Mouse (Mus musculus) kidney, embryonic 15.5 days (tissue): ENCODE measurements around the gene Thoc3. TPM values are rescaled to one million over a fixed set of nuclear protein-coding genes. Genes with fewer than 3 reads are reported as not detected.
A peak's percentile ranks its signal among the peaks of the same experiment; 100 is the strongest.

Experiments used
- ATAC-seq: fragments of 200-750 bp; cut with Nextera tagmentation; replicated peaks from 2 replicates; pipeline ENCODE4 v1.8.0; 2017; ENCODE audit warnings: moderate TSS enrichment; ENCODE audit not compliant: low FRiP score
- H3K27ac ChIP-seq: fragments of 300-500 bp; sonication (generic); 2 replicates; pipeline ENCODE4 v1.5.1; 2015; ENCODE audit warnings: mild to moderate bottlenecking, inconsistent platforms
- H3K27me3 ChIP-seq: fragments of 300-500 bp; sonication (generic); 2 replicates; pipeline ENCODE4 v1.6.1; 2015; ENCODE audit warnings: inconsistent platforms
- H3K36me3 ChIP-seq: fragments of 300-500 bp; sonication (generic); 2 replicates; pipeline ENCODE4 v1.6.1; 2015; ENCODE audit warnings: inconsistent platforms
- H3K4me1 ChIP-seq: fragments of 300-500 bp; sonication (generic); 2 replicates; pipeline ENCODE4 v1.6.1; 2015; ENCODE audit warnings: inconsistent platforms
- H3K4me2 ChIP-seq: fragments of 300-500 bp; sonication (generic); 2 replicates; pipeline ENCODE4 v1.6.1; 2015; ENCODE audit warnings: moderate library complexity, mild to moderate bottlenecking, inconsistent platforms
- H3K4me3 ChIP-seq: fragments of 300-500 bp; sonication (generic); replicated peaks from 2 replicates; pipeline ENCODE4 v1.5.1; 2015; ENCODE audit warnings: mild to moderate bottlenecking, inconsistent platforms
- H3K9ac ChIP-seq: fragments of 300-500 bp; sonication (generic); 2 replicates; pipeline ENCODE4 v1.6.1; 2015; ENCODE audit warnings: mild to moderate bottlenecking, inconsistent platforms
- H3K9me3 ChIP-seq: fragments of 300-500 bp; sonication (generic); replicated peaks from 2 replicates; pipeline ENCODE4 v1.6.1; 2016; ENCODE audit warnings: inconsistent platforms
- WGBS: fragments of 180-500 bp; shearing (Covaris S2); methylation state at CpG from one replicate; pipeline ENCODE4 v1.1.7; 2015; ENCODE audit warnings: mixed read lengths; 5-methylcytosine and 5-hydroxymethylcytosine counted together
- polyA plus RNA-seq: library from polyadenylated mRNA; unstranded; fragments of >200 nt; fragmentation: Nextera tagmentation; extraction: Ambion mirVana; gene quantifications from 2 replicates; pipeline ENCODE4 v1.2.1, GENCODE M21; 2015

Thoc3 gene
- polyA plus RNA-seq, 1 experiment from 2014 or later, result 129 TPM

DNA sequence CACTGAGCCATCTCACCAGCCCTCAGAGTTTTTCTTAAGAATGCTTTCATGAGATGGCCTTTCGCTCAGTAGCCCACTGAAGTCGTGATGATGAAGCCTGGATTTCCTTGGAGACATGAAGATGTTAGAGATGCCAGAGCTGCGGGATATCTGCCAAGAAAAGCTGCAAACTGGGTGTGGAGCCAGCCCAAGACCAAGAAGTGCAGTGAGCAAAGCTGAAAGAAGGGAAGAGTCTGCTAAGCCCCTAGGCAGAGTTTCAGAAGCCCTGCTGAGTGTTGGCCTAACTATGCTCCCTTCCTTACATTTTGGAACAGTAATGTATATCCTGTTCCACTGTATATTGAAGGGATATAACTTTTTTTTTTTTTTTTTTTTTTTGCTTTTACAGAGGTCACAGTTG lies 10.6 kb upstream of the Thoc3 start:
- Histone ChIP-seq H3K4me1 (no peaks in the 10 kb centered on the region), H3K27me3 (no peaks in the 10 kb centered on the region), H3K4me2 (no peak overlapping the region), H3K36me3 (no peaks in the 10 kb centered on the region), H3K9ac (no peak overlapping the region), H3K27ac (no peak overlapping the region), H3K4me3 (no peak overlapping the region), H3K9me3 (no peaks in the 10 kb centered on the region)
- no peak for ATAC-seq
- WGBS, result 66% methylated on average over 3 of the region's 3 CpGs

DNA sequence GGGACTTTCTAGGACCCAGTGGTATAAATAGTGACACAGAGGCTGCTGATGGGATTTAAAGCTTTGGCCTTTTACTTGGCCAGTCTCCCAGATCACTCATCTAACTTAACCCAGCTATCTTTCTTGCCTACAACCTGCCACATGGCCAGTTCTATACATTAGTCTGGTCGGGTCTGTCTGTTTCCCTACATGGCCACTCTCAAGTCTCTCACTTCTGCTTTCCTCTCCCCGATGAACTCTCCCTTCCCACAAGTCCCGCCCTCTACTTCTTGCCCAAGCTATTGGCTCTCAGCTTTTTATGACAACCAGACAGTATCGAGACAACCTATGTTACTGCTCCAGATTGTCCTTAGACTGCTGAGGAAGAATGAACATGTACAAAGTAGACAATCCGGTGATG lies 7.1 kb upstream of the Thoc3 start:
- 65% methylated on average over 5 of the region's 5 CpGs for WGBS
- H3K27me3 ChIP-seq, result no peaks in the 10 kb centered on the region
- ATAC-seq, result no peak
- no peaks in the 10 kb centered on the region for H3K9me3 ChIP-seq
- no peaks in the 10 kb centered on the region for H3K4me1 ChIP-seq
- H3K9ac ChIP-seq, result no peak overlapping the region
- H3K4me3 ChIP-seq, result no peak overlapping the region
- no peak overlapping the region for H3K27ac ChIP-seq
- no peak overlapping the region for H3K4me2 ChIP-seq
- no peaks in the 10 kb centered on the region for H3K36me3 ChIP-seq

DNA sequence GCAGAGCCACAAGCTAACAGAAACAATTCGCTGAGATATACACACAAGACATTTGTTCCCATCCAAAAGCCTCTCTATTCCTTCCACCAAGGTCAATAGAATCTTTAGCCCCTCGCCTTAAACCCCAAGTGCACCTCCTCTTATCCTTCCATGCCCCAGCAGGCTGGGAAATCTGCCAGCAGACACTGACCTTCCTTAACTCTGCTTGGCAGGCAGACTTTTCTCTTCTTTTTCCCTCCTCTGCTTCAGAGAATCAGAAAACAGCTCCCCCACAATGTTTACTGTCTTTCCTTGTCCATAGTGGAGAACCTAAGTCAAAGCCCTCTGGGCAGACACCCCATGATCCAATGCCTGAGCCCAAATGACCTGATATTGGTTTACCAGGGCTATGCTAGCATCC lies 6.3 kb upstream of the Thoc3 start:
- Histone ChIP-seq H3K27me3 (no peaks in the 10 kb centered on the region), H3K36me3 (no peaks in the 10 kb centered on the region), H3K4me1 (no peaks in the 10 kb centered on the region), H3K9me3 (no peaks in the 10 kb centered on the region), H3K4me3 (no peak overlapping the region), H3K9ac (no peak overlapping the region), H3K4me2 (no peak overlapping the region), H3K27ac (no peak overlapping the region)
- ATAC-seq, result no peak
- WGBS, result 67% methylated on average over 2 of the region's 2 CpGs

DNA sequence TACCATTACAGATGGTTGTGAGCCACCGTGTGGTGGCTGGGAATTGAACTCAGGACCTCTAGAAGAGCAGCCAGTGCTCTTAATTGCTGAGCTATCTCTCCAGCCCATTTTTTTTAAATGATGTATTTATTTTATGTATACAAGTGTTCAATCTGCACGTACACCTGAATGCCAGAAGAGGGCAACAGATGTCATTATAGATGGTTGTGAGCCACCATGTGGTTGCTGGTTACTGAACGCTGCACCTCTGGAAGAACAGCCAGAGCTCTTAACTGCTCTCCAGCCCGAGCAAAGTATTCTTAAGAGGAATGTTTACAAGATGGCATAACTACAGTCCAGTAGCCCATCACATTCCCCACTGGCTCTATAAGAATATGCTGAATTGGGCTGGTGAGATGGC lies 3.3 kb upstream of the Thoc3 start:
- Histone ChIP-seq H3K9me3 (no peaks in the 10 kb centered on the region), H3K4me3 (no peak overlapping the region), H3K36me3 (peaks cover 8% of the 10 kb centered on the region), H3K4me1 (peaks cover 7% of the 10 kb centered on the region), H3K27ac (no peak overlapping the region), H3K4me2 (no peak overlapping the region), H3K9ac (no peak overlapping the region), H3K27me3 (no peaks in the 10 kb centered on the region)
- 86% methylated on average over 4 of the region's 4 CpGs for WGBS
- no peak for ATAC-seq

DNA sequence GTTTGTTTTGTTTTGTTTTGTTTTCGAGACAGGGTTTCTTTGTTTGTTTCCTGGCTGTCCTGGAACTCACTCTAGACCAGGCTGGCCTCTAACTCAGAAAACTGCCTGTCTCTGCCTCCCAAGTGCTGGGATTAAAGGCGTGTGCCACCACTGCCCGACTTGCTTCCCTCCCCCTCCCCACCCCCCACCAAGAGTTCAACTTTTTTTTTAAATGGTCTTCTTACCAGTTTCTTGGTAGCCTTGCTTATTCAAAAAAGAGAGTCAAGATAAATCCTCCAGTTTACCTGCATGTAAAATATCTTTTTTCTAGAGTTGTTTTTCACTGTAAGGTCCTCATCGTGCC lies 334 bp upstream of the Thoc3 start:
- Histone ChIP-seq H3K4me2 (peak overlapping the region; percentile 84), H3K36me3 (peaks cover 37% of the 10 kb centered on the region), H3K27me3 (no peaks in the 10 kb centered on the region), H3K9ac (peak overlapping the region; percentile 95; the same call in 1 of the 2 replicates), H3K9me3 (peaks cover 12% of the 10 kb centered on the region; the same call in 1 of the 2 replicates), H3K4me3 (peak overlapping the region; percentile 99), H3K27ac (no peak overlapping the region), H3K4me1 (peaks cover 7% of the 10 kb centered on the region)
- peak; percentile 75 for ATAC-seq
- 12% methylated on average over 4 of the region's 4 CpGs for WGBS

DNA sequence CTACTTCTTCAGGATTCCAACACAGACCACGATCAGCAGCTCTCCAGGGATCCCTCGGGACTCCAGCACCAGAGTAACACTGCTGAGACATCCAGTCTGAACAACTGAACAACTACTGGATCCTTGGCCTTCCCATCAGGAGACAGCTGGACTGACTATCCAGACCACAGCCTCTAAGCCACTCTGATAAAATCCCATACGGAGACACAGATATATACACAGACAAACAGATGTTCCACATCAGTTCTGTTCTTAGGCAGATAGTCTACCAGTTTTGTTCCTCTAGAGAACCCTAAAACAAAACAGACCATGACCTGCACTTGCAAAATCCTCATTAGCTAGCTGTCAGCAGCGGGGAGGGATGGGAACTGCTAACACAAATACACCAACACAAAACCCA lies 9.4 kb downstream of the Thoc3 start:
- no peaks in the 10 kb centered on the region for H3K4me1 ChIP-seq
- H3K27ac ChIP-seq, result no peak overlapping the region
- no peaks in the 10 kb centered on the region for H3K27me3 ChIP-seq
- H3K4me2 ChIP-seq, result no peak overlapping the region
- 70% methylated on average over 4 of the region's 4 CpGs for WGBS
- no peak overlapping the region for H3K9ac ChIP-seq
- no peak overlapping the region for H3K4me3 ChIP-seq
- H3K36me3 ChIP-seq, result peaks cover 87% of the 10 kb centered on the region
- ATAC-seq, result no peak
- peaks cover 5% of the 10 kb centered on the region; the same call in 1 of the 2 replicates for H3K9me3 ChIP-seq

DNA sequence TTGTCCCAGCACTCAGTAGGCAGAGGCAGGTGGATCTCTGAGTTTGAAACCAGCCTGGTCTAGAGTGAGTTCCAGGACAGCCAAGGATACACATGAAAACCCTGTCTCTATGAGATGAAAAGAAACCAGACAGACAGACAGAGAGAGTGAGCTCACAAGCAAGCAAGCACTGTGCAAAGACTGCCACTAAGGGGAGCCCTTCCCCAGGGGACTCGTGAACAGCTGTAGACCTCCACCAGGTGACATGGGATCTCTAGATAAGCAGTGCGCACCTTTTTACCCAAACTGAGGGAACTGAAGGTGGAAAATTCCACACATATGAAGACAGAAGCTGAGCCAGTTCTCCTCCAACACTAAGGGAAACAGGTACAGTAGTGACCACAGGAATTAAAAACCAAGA lies 11.6 kb downstream of the Thoc3 start:
- Histone ChIP-seq H3K27me3 (no peaks in the 10 kb centered on the region), H3K9ac (no peak overlapping the region), H3K4me2 (no peak overlapping the region), H3K9me3 (no peaks in the 10 kb centered on the region), H3K4me1 (no peaks in the 10 kb centered on the region), H3K4me3 (no peak overlapping the region), H3K27ac (no peak overlapping the region), H3K36me3 (peaks cover 78% of the 10 kb centered on the region)
- no peak for ATAC-seq
- 74% methylated on average over 2 of the region's 2 CpGs for WGBS

DNA sequence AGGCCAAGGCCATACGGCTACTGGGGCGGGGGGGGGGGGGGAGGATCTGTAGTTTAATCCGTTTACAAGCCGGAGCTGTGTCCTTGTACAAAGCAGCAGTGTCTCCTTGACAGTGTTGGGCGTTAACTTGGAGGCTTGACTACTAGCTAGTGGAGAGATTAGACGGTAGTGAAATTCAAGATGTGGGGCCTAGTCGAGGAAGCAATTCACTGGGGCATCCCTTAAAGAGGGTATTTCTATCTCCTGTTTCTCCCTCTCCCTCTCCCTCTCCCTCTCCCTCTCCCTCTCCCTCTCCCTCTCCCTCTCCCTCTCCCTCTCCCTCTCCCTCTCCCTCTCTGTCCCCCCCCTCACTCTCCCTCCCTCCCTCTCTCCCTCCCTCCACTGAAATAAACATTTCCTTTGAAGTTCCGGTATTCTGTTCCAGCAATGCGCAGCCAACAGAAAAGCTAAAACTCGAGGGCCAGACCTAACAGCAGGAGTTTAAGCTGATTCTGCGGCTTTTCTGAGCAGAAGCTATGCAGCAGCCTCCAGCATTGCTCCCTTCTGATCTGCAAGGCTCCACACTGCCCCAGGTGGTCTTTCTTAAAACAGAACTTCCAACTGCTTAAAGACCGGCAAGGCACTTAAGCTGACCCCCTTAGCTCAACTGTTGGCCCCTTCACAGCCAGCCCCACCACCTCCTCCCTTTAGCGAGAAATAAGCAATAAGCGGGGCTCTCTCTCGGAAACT lies 21.0 kb downstream of the Thoc3 start:
- peaks cover under 1% of the 10 kb centered on the region; the same call in 1 of the 2 replicates for H3K36me3 ChIP-seq
- no peak overlapping the region; the same call in 1 of the 2 replicates for H3K27ac ChIP-seq
- H3K4me3 ChIP-seq, result peak overlapping the region; percentile 4; the same call in 1 of the 2 replicates
- peak; percentile 63 for ATAC-seq
- H3K4me2 ChIP-seq, result peak overlapping the region; percentile 52
- H3K4me1 ChIP-seq, result peaks cover 15% of the 10 kb centered on the region
- no peak overlapping the region for H3K9ac ChIP-seq
- H3K9me3 ChIP-seq, result no peaks in the 10 kb centered on the region
- 0 out of 2 replicates have a peak, but pooled peaks cover under 1% of the 10 kb centered on the region for H3K27me3 ChIP-seq
- under 1% methylated on average over 15 of the region's 15 CpGs for WGBS

DNA sequence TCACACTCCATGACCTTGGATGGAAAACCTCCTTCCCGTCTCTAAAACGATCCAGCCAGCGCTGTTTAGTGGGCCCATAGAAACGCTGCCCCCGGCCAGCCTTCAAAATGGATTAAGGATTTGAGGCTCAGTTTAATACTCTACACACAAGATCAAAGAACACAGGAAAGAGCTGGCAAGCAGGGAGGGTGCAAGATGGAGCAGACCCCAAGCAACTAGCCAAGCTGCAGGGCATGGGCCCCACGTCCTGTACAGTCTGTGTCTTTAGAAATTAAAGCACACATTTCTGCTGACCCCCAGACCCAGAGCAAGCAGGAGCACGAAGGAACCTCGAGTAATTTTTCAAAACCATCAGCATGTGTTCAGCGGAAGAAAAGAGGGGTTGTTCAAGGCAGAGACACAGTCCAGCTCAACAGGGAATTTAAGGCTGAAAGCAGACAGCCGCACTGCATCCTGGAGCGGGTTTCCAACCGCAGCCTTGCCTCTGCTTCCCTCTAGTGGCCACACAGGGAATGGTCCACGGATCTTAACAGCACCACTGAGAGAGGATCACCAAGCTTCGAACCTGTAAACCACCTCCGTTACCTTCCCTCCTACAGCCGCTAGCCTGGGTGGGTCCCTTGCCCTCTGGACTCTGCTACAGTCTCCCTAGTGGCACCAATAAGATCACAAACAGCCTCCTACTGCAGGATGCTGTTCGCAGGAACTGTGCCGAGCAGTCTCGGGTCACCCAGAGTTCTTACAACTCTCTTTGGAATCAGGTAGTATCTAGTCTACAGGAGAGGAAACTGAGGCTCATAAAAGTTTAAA lies 21.8 kb downstream of the Thoc3 start:
- Histone ChIP-seq H3K4me1 (peaks cover 15% of the 10 kb centered on the region), H3K4me3 (no peak overlapping the region), H3K27me3 (0 out of 2 replicates have a peak, but pooled peaks cover 2% of the 10 kb centered on the region), H3K9ac (no peak overlapping the region), H3K27ac (no peak overlapping the region), H3K36me3 (no peaks in the 10 kb centered on the region), H3K9me3 (no peaks in the 10 kb centered on the region), H3K4me2 (peak overlapping the region; percentile 52)
- ATAC-seq, result peak; percentile 38; the same call in 1 of the 2 replicates
- 29% methylated on average over 19 of the region's 19 CpGs for WGBS

DNA sequence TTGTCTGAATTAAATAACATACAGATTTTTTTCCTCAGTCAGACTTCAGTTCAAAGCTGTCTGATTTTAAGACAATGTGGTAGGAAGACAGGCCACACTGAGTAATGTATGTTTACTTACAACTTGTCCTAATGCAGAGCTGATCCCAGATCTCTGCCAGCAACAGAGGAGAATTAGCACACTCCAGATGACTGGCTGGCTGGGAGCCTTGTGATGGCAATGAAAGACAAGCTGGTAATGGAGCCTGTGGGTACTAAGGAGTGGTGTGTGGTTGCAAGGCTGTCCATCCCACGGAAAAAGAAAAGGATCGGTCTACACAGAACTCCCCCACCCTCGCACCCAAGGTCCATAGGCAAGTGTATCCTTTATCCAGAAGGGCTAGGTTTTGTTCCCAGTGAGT lies 25.0 kb downstream of the Thoc3 start:
- Histone ChIP-seq H3K27me3 (0 out of 2 replicates have a peak, but pooled peaks cover 2% of the 10 kb centered on the region), H3K4me1 (peaks cover 24% of the 10 kb centered on the region), H3K4me2 (no peak overlapping the region), H3K4me3 (no peak overlapping the region), H3K27ac (no peak overlapping the region), H3K9ac (no peak overlapping the region), H3K9me3 (no peaks in the 10 kb centered on the region), H3K36me3 (no peaks in the 10 kb centered on the region)
- ATAC-seq, result no peak
- 76% methylated on average over 3 of the region's 3 CpGs for WGBS

DNA sequence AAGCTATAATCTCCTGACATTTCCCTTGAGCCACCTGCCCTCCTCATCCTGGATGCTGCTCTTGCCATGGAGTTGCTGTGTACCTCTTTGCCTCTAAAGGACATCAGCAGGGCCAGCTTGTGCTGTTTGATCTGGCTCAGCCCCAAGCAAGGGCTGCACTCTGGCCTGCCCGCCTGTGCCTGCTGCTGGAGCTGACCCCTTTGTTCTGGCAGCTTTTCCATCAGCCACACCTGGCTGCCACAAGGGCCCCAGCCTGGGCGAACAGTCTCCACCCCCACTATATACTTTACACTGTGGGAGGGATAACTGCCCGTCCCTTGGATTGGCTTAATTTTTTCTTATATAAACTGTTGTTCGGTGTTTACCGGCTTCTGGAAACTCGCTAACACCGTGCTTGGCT lies 28.7 kb downstream of the Thoc3 start:
- ATAC-seq, result 0 out of 2 replicates have a peak, but pooled peaks have one; percentile 36
- WGBS, result 47% methylated on average over 7 of the region's 7 CpGs

DNA sequence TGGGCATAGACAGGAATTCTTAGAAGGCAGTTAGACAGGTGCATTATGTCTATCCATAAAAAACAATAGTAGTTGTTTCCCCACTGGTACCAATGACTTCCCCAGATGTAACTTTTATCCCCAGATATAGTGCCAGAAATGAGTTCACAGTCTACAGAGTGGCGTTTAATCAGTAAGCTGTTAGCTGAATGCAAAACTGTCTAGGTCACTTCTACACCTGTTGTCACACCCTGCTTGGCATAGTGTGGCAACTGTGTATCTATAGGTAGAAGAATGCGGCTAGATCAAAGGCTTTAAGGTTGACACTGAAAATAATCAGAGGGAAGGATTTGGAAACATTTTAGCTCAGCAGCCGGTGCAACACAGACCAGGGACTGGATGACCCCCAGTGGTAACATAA lies 29.8 kb downstream of the Thoc3 start:
- Histone ChIP-seq H3K27me3 (0 out of 2 replicates have a peak, but pooled peaks cover 2% of the 10 kb centered on the region), H3K4me2 (no peak overlapping the region), H3K27ac (no peak overlapping the region), H3K4me3 (no peak overlapping the region), H3K9me3 (no peaks in the 10 kb centered on the region), H3K4me1 (peaks cover 9% of the 10 kb centered on the region), H3K9ac (no peak overlapping the region), H3K36me3 (no peaks in the 10 kb centered on the region)
- 64% methylated on average over 3 of the region's 3 CpGs for WGBS
- no peak for ATAC-seq

More for the DNA sequence above, 28.7 kb downstream of the Thoc3 start:
- Histone ChIP-seq H3K36me3 (no peaks in the 10 kb centered on the region), H3K27me3 (0 out of 2 replicates have a peak, but pooled peaks cover 2% of the 10 kb centered on the region), H3K4me2 (no peak overlapping the region), H3K9me3 (no peaks in the 10 kb centered on the region), H3K4me3 (no peak overlapping the region), H3K27ac (no peak overlapping the region), H3K9ac (no peak overlapping the region), H3K4me1 (peaks cover 9% of the 10 kb centered on the region)
